Mouse (Mus musculus) adrenal gland, adult 2 months (tissue): ENCODE results near the gene Orai3. TPM values are rescaled to one million over a fixed set of nuclear protein-coding genes. Genes with fewer than 3 reads are reported as not detected.

Experiments
- polyA plus RNA-seq: library from polyadenylated mRNA; depleted of rRNA; stranded (reverse); fragments of >200 nt; gene quantifications from 2 replicates; pipeline ENCODE4 v1.2.3, GENCODE M21; 2012; rRNA removed
- total RNA-seq, 2 experiments: library from RNA; stranded (reverse); gene quantifications; 2 replicates each; pipeline ENCODE4 v1.2.3; 2021

Orai3 gene
- total and polyA plus RNA-seq, 3 experiments: 28.3 to 94.8 (median 32.8) TPM

Other genes starting within 250 kb of the Orai3 start
- not detected for gene Tmem265, start 208.4 kb upstream of the Orai3 start, total RNA-seq
- gene Tmem265, start 208.4 kb upstream of the Orai3 start, polyA plus RNA-seq: 0.39 and 2.5 TPM in 2 replicates
- 10 to 100 TPM; 37.3 to 44.4 TPM for gene Phkg2, start 196.5 kb upstream of the Orai3 start, total RNA-seq
- gene Phkg2, start 196.5 kb upstream of the Orai3 start, polyA plus RNA-seq: 48.3 and 53.2 TPM in 2 replicates
- 10 to 100 TPM in 1 of 2 experiments, 1 to 10 TPM in 1; 7.6 to 11.4 TPM for gene Ccdc189, start 181.2 kb upstream of the Orai3 start, total RNA-seq
- 4.8 and 6.1 TPM in 2 replicates for gene Ccdc189, start 181.2 kb upstream of the Orai3 start, polyA plus RNA-seq
- 10 to 100 TPM; 54.9 to 55.7 TPM for gene Rnf40, start 181.0 kb upstream of the Orai3 start, total RNA-seq
- gene Rnf40, start 181.0 kb upstream of the Orai3 start, polyA plus RNA-seq: 19.3 and 23.3 TPM in 2 replicates
- 10 to 100 TPM; 16.3 to 21.2 TPM for gene Zfp629, start 154.0 kb upstream of the Orai3 start, total RNA-seq
- gene Zfp629, start 154.0 kb upstream of the Orai3 start, polyA plus RNA-seq: 14.0 and 15.5 TPM in 2 replicates
- 10 to 100 TPM; 70.9 to 86.0 TPM for gene Bcl7c, start 60.9 kb upstream of the Orai3 start, total RNA-seq
- 70.5 and 78.0 TPM in 2 replicates for gene Bcl7c, start 60.9 kb upstream of the Orai3 start, polyA plus RNA-seq
- 1 to 10 TPM; 3.3 to 3.7 TPM for gene Ctf1, start 57.1 kb upstream of the Orai3 start, total RNA-seq
- gene Ctf1, start 57.1 kb upstream of the Orai3 start, polyA plus RNA-seq: 18.9 and 22.1 TPM in 2 replicates
- gene Ctf2, start 37.6 kb upstream of the Orai3 start, total RNA-seq: not detected
- not detected in 2 replicates for gene Ctf2, start 37.6 kb upstream of the Orai3 start, polyA plus RNA-seq
- 10 to 100 TPM in 1 of 2 experiments, 1 to 10 TPM in 1; 9.5 to 11.6 TPM for gene Fbxl19, start 25.3 kb upstream of the Orai3 start, total RNA-seq
- 34.5 and 42.6 TPM in 2 replicates for gene Fbxl19, start 25.3 kb upstream of the Orai3 start, polyA plus RNA-seq
- gene Setd1a, start 6.9 kb downstream of the Orai3 start, total RNA-seq: 10 to 100 TPM; 36.0 to 42.6 TPM
- 12.6 and 15.9 TPM in 2 replicates for gene Setd1a, start 6.9 kb downstream of the Orai3 start, polyA plus RNA-seq
- gene Gm49388, start 15.8 kb downstream of the Orai3 start, total RNA-seq: 1 to 10 TPM; 2.2 to 4.6 TPM
- not detected in 2 replicates for gene Gm49388, start 15.8 kb downstream of the Orai3 start, polyA plus RNA-seq
- gene Hsd3b7, start 30.8 kb downstream of the Orai3 start, total RNA-seq: 10 to 100 TPM; 45.5 to 46.2 TPM
- 83.9 and 86.5 TPM in 2 replicates for gene Hsd3b7, start 30.8 kb downstream of the Orai3 start, polyA plus RNA-seq
- gene Stx4a, start 54.5 kb downstream of the Orai3 start, total RNA-seq: 100 to 1,000 TPM in 1 of 2 experiments, 10 to 100 TPM in 1; 79.6 to 102 TPM
- 52.2 and 54.0 TPM in 2 replicates for gene Stx4a, start 54.5 kb downstream of the Orai3 start, polyA plus RNA-seq
- 1 to 10 TPM; 5.0 to 6.9 TPM for gene Stx1b, start 54.7 kb downstream of the Orai3 start, total RNA-seq
- gene Stx1b, start 54.7 kb downstream of the Orai3 start, polyA plus RNA-seq: 8.5 and 11.4 TPM in 2 replicates
- 10 to 100 TPM; 28.9 to 33.1 TPM for gene Zfp646, start 106.4 kb downstream of the Orai3 start, total RNA-seq
- 14.1 and 15.9 TPM in 2 replicates for gene Zfp646, start 106.4 kb downstream of the Orai3 start, polyA plus RNA-seq
- 1 to 10 TPM; 7.2 to 9.7 TPM for gene Zfp668, start 107.0 kb downstream of the Orai3 start, total RNA-seq
- gene Zfp668, start 107.0 kb downstream of the Orai3 start, polyA plus RNA-seq: 8.1 and 10.3 TPM in 2 replicates
- 1 to 10 TPM; 1.0 to 1.2 TPM for gene Prss53, start 121.2 kb downstream of the Orai3 start, total RNA-seq
- 3.0 and 4.5 TPM in 2 replicates for gene Prss53, start 121.2 kb downstream of the Orai3 start, polyA plus RNA-seq
- gene Gm21974, start 125.6 kb downstream of the Orai3 start, total RNA-seq: not detected
- not detected in 2 replicates for gene Gm21974, start 125.6 kb downstream of the Orai3 start, polyA plus RNA-seq
- gene Vkorc1, start 125.8 kb downstream of the Orai3 start, total RNA-seq: 10 to 100 TPM; 62.7 to 85.5 TPM
- gene Vkorc1, start 125.8 kb downstream of the Orai3 start, polyA plus RNA-seq: 152 and 201 TPM in 2 replicates
- 100 to 1,000 TPM; 122 to 138 TPM for gene Bckdk, start 134.3 kb downstream of the Orai3 start, total RNA-seq
- 164 and 166 TPM in 2 replicates for gene Bckdk, start 134.3 kb downstream of the Orai3 start, polyA plus RNA-seq
- gene Kat8, start 142.7 kb downstream of the Orai3 start, total RNA-seq: 10 to 100 TPM; 24.6 to 27.1 TPM
- gene Kat8, start 142.7 kb downstream of the Orai3 start, polyA plus RNA-seq: 10.6 and 10.9 TPM in 2 replicates
- gene Prss8, start 160.3 kb downstream of the Orai3 start, total RNA-seq: under 1 TPM in 1 of 2 experiments, not detected in 1; 0.24 TPM
- gene Prss8, start 160.3 kb downstream of the Orai3 start, polyA plus RNA-seq: 0.07 and 0.38 TPM in 2 replicates
- 1 to 10 TPM; 8.2 to 9.4 TPM for gene Prss36, start 176.9 kb downstream of the Orai3 start, total RNA-seq
- 24.8 and 27.8 TPM in 2 replicates for gene Prss36, start 176.9 kb downstream of the Orai3 start, polyA plus RNA-seq
- 100 to 1,000 TPM; 176 to 229 TPM for gene Fus, start 197.6 kb downstream of the Orai3 start, total RNA-seq
- gene Fus, start 197.6 kb downstream of the Orai3 start, polyA plus RNA-seq: 139 and 145 TPM in 2 replicates
- 1 to 10 TPM; 2.3 to 3.7 TPM for gene Pycard, start 224.1 kb downstream of the Orai3 start, total RNA-seq
- 4.4 and 8.1 TPM in 2 replicates for gene Pycard, start 224.1 kb downstream of the Orai3 start, polyA plus RNA-seq
- gene Trim72, start 234.1 kb downstream of the Orai3 start, total RNA-seq: under 1 TPM in 1 of 2 experiments, not detected in 1; 0.17 TPM
- 0.16 and 0.29 TPM in 2 replicates for gene Trim72, start 234.1 kb downstream of the Orai3 start, polyA plus RNA-seq